Mouse (Mus musculus): ENCODE data around the gene Ap3b1. TPM values are rescaled to one million over a fixed set of nuclear protein-coding genes. Genes with fewer than 3 reads are reported as not detected.
A peak's percentile ranks its signal among the peaks of the same experiment; 100 is the strongest.

Ap3b1 gene
- polyA plus RNA-seq, 1 experiment from 2014 or later: 34.4 TPM

DNA sequence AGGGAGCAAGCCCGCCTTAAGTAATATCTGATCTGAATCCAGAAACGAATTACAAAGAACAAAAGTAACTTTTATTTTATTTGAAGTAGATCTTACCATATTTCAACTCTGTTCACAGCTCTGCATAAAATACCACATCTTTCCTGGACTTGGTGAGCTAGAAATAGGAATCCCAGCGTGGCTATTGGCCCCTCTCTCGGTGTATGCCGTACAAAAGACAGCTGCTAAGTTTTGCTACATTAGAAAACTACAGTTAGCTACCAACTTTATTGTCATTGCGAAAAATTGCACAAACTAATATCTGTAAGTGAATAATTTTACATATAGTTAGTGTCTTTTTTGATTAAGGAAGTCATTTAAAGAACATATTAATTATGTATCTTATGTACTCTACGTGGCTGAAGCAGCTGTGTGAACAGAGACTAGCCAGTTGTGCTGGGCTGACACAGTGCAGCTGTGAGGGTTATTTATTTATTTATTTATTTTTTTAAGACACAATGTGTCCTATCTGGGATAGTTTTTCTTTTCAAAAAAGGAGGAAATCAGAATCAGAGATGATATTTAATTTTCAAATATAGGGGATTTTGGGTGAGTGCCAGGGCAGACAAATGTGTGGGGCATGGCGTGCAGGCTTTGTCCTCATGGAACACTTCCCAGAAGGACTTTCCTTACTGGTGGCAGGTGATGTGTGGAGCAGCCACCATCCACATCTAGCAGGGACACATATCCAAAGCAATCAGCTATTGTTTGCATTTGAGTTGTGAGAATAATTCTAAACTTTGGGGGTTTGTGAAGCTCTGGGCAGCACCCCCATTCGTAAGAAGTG is 248.5 kb downstream of the Ap3b1 start:
- Histone ChIP-seq H3K4me3 (replicated peaks; ENCODE audit: low read length) (no peak overlapping the region), H3K9me3 (ENCODE audit: control insufficient read depth, low read length) (no peaks in the 10 kb centered on the region), H3K4me2 (ENCODE audit: low read length) (no peak overlapping the region), H3K36me3 (ENCODE audit: control insufficient read depth, insufficient read depth) (no peaks in the 10 kb centered on the region), H3K27me3 (replicated peaks; ENCODE audit: control insufficient read depth, insufficient read depth, low read length) (peaks cover 69% of the 10 kb centered on the region), H3K9ac (replicated peaks; ENCODE audit: low read depth, low read length) (no peak overlapping the region), H3K4me1 (replicated peaks; ENCODE audit: control insufficient read depth, insufficient read depth, low read length) (peaks cover 12% of the 10 kb centered on the region; the same call in 1 of the 2 replicates), H3K27ac (ENCODE audit: low read length) (no peak overlapping the region)
- no peak for ATAC-seq
- 75% methylated on average over 9 of the region's 9 CpGs for WGBS

DNA sequence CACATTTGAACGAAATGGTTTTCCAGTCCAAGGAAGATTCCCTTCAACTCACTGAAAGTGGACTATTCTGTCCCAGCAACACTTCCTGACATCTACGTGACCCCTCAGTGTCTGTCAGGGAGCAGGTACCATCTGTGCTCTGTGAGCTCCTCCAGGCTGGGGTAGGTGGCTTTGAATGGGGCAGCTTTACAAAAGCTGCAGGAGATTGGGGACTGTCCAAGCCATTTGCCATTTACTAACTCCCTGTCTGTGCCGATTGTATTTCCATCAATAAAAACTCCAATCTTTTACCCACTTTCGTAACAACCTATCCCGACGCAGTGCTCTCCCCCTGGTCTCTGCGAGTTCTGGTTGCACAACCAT is 249.1 kb downstream of the Ap3b1 start:
- 22% methylated on average over 7 of the region's 7 CpGs for WGBS
- ATAC-seq: no peak
- no peak overlapping the region for H3K4me3 ChIP-seq (replicated peaks; ENCODE audit: low read length)
- peaks cover 12% of the 10 kb centered on the region; the same call in 1 of the 2 replicates for H3K4me1 ChIP-seq (replicated peaks; ENCODE audit: control insufficient read depth, insufficient read depth, low read length)
- H3K9me3 ChIP-seq (ENCODE audit: control insufficient read depth, low read length): no peaks in the 10 kb centered on the region
- no peak overlapping the region for H3K27ac ChIP-seq (ENCODE audit: low read length)
- no peak overlapping the region for H3K4me2 ChIP-seq (ENCODE audit: low read length)
- no peak overlapping the region for H3K9ac ChIP-seq (replicated peaks; ENCODE audit: low read depth, low read length)
- H3K36me3 ChIP-seq (ENCODE audit: control insufficient read depth, insufficient read depth): no peaks in the 10 kb centered on the region
- peaks cover 66% of the 10 kb centered on the region for H3K27me3 ChIP-seq (replicated peaks; ENCODE audit: control insufficient read depth, insufficient read depth, low read length)

DNA sequence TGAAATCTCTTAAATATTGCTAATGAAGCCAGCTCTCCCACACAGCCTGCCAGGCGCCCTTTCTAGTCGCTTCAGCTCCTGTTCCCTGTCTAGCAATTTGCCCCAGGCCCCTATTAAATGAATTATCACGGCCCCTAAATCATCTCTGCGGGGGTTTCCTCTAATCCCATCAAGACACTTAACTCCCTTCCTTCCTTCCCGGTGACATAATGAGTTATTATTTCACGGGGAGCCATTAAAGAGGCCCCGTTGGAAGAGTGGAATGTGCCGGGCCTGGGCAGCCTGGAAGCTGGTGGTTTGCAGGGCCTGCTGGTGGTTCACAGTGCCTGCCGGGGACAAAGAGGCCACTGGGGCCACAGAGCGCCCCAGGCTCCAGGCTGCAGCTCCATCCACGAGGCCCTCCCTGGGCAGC is 249.7 kb downstream of the Ap3b1 start:
- 6% methylated on average over 11 of the region's 11 CpGs for WGBS
- H3K27me3 ChIP-seq (replicated peaks; ENCODE audit: control insufficient read depth, insufficient read depth, low read length): peaks cover 64% of the 10 kb centered on the region
- H3K9ac ChIP-seq (replicated peaks; ENCODE audit: low read depth, low read length): no peak overlapping the region

DNA sequence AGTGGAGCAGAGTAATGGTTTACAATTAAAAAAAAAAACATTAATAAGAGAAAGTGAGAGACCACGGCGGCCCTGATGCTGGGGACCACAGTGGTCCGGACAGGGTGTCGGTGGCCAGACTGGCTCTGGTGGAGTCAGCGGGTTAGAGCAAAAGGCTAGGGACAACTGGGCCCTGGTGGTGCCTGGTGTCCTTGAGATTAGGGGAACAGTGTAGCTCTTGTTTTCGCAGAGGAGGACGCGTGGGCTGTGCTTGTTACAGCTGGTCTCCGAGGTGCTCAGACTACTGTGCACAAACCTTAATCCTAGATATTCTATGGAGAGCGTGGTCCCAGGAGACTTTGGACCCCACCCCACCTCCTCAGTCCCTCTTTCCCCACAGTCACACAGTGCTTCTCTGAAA is 250.2 kb downstream of the Ap3b1 start:
- Histone ChIP-seq H3K36me3 (ENCODE audit: control insufficient read depth, insufficient read depth) (no peaks in the 10 kb centered on the region), H3K9ac (replicated peaks; ENCODE audit: low read depth, low read length) (no peak overlapping the region), H3K9me3 (ENCODE audit: control insufficient read depth, low read length) (no peaks in the 10 kb centered on the region), H3K4me1 (replicated peaks; ENCODE audit: control insufficient read depth, insufficient read depth, low read length) (peaks cover 12% of the 10 kb centered on the region; the same call in 1 of the 2 replicates), H3K27ac (ENCODE audit: low read length) (no peak overlapping the region), H3K4me3 (replicated peaks; ENCODE audit: low read length) (no peak overlapping the region), H3K27me3 (replicated peaks; ENCODE audit: control insufficient read depth, insufficient read depth, low read length) (peaks cover 63% of the 10 kb centered on the region), H3K4me2 (ENCODE audit: low read length) (no peak overlapping the region)
- 28% methylated on average over 10 of the region's 10 CpGs for WGBS
- ATAC-seq: no peak

More for the DNA sequence above, 249.7 kb downstream of the Ap3b1 start:
- ATAC-seq: peak; percentile 66; the same call in 1 of the 2 replicates
- H3K36me3 ChIP-seq (ENCODE audit: control insufficient read depth, insufficient read depth): no peaks in the 10 kb centered on the region
- peaks cover 12% of the 10 kb centered on the region; the same call in 1 of the 2 replicates for H3K4me1 ChIP-seq (replicated peaks; ENCODE audit: control insufficient read depth, insufficient read depth, low read length)
- H3K9me3 ChIP-seq (ENCODE audit: control insufficient read depth, low read length): no peaks in the 10 kb centered on the region
- H3K4me3 ChIP-seq (replicated peaks; ENCODE audit: low read length): no peak overlapping the region
- no peak overlapping the region for H3K27ac ChIP-seq (ENCODE audit: low read length)
- H3K4me2 ChIP-seq (ENCODE audit: low read length): no peak overlapping the region

Small RNA genes within 50 kb of the gene (microRNA-seq; reads per million reads assigned to microRNA genes)
- not detected for gene Gm25109

Other genes with a start within 250 kb of the Ap3b1 start
- gene Scamp1, start 73.1 kb upstream of the Ap3b1 start, polyA plus RNA-seq (2015; fragmentation: Nextera tagmentation; extraction: Ambion mirVana): 120 and 132 TPM in 2 replicates

All from forebrain, embryonic 16.5 days (tissue).